In genomic region chr11:114022166-114022565, GRCm38 (mm10) we compare ENCODE assay signal across 32 mouse cellular contexts.
"Had no signal": no experiment of that assay in that cellular context is flagged by ENCODE, and none has a peak within 500 bp of the region (broad histone marks: within the 10 kb centered on the region; RNA-seq: fewer than 3 reads in every experiment).

No protein-coding gene starts in this region.

- H3K27ac ChIP-seq: left cerebral cortex, adult 2 months; limb, embryonic 10.5 days; limb, embryonic 12.5 days; limb, embryonic 13.5 days; limb, embryonic 15.5 days; liver, embryonic 12.5 days; liver, embryonic 13.5 days; liver, embryonic 14.5 days; liver, embryonic 15.5 days; lung, embryonic 15.5 days; macrophage; midbrain, embryonic 10.5 days; midbrain, embryonic 12.5 days; midbrain, embryonic 13.5 days; midbrain, embryonic 15.5 days had no signal

- H3K36me3 ChIP-seq: limb, embryonic 10.5 days; limb, embryonic 12.5 days; limb, embryonic 13.5 days; limb, embryonic 15.5 days; liver, embryonic 12.5 days; liver, embryonic 13.5 days; liver, embryonic 15.5 days; lung, embryonic 15.5 days; midbrain, embryonic 10.5 days; midbrain, embryonic 12.5 days; midbrain, embryonic 13.5 days; midbrain, embryonic 15.5 days had no signal

- ATAC-seq: liver, embryonic 12.5 days; liver, postnatal 0 days; lung, postnatal 0 days; midbrain, embryonic 13.5 days; midbrain, embryonic 15.5 days; midbrain, embryonic 16.5 days had no signal

- DNase-seq: left cerebral cortex, postnatal 4 days; liver; liver, embryonic 13.5 days; liver, postnatal 0 days; lung, adult 18-20 months; lung, adult 2 months; lung, embryonic 14.5 days; lung, postnatal 10 days; lung, postnatal 14 days; lung, postnatal 36 days; lung, postnatal 4 days; midbrain, embryonic 14.5 days had no signal

- H3K27me3 ChIP-seq: liver, embryonic 12.5 days; liver, embryonic 13.5 days; liver, embryonic 15.5 days; midbrain, embryonic 15.5 days had no signal

- H3K9me3 ChIP-seq: limb, embryonic 10.5 days; limb, embryonic 12.5 days; limb, embryonic 13.5 days; limb, embryonic 15.5 days; liver, embryonic 12.5 days; liver, embryonic 13.5 days; liver, embryonic 15.5 days; lung, embryonic 15.5 days; megakaryocyte, embryonic 14.5 days; midbrain, embryonic 10.5 days; midbrain, embryonic 12.5 days; midbrain, embryonic 13.5 days; midbrain, embryonic 15.5 days had no signal

- H3K4me1 ChIP-seq: liver, embryonic 12.5 days; liver, embryonic 15.5 days; megakaryocyte, embryonic 14.5 days had no signal

- H3K9ac ChIP-seq: limb, embryonic 12.5 days; limb, embryonic 13.5 days; limb, embryonic 15.5 days; liver, embryonic 12.5 days; liver, embryonic 13.5 days; liver, embryonic 14.5 days; liver, embryonic 15.5 days; liver, postnatal 0 days; lung, embryonic 14.5 days; lung, embryonic 15.5 days; midbrain, embryonic 12.5 days; midbrain, embryonic 13.5 days; midbrain, embryonic 15.5 days had no signal

- H3K4me3 ChIP-seq: left cerebral cortex, adult 2 months; limb, embryonic 10.5 days; limb, embryonic 12.5 days; limb, embryonic 13.5 days; limb, embryonic 15.5 days; liver, embryonic 12.5 days; liver, embryonic 13.5 days; liver, embryonic 15.5 days; lung, embryonic 15.5 days; megakaryocyte, embryonic 14.5 days; midbrain, embryonic 10.5 days; midbrain, embryonic 12.5 days; midbrain, embryonic 13.5 days; midbrain, embryonic 15.5 days; myocyte had no signal

- H3K4me2 ChIP-seq: limb, embryonic 12.5 days; limb, embryonic 13.5 days; limb, embryonic 15.5 days; liver, embryonic 11.5 days; liver, embryonic 12.5 days; liver, embryonic 13.5 days; liver, embryonic 15.5 days; lung, embryonic 14.5 days; lung, embryonic 15.5 days; midbrain, embryonic 11.5 days; midbrain, embryonic 12.5 days; midbrain, embryonic 13.5 days; midbrain, embryonic 15.5 days had no signal
